Mouse (Mus musculus) megakaryocyte, embryonic 14.5 days (primary cell): ENCODE results near the gene Tecta. TPM values are rescaled to one million over a fixed set of nuclear protein-coding genes. Genes with fewer than 3 reads are reported as not detected.

Source experiments
- H3K27me3 ChIP-seq: replicated peaks from 2 replicates; pipeline ENCODE3; 2012; ENCODE audit warnings: inconsistent platforms
- H3K36me3 ChIP-seq: replicated peaks from 2 replicates; pipeline ENCODE3; 2012; ENCODE audit warnings: low read length, inconsistent platforms, mixed read lengths
- H3K4me1 ChIP-seq: 2 replicates; pipeline ENCODE4 v1.6.1; 2012; ENCODE audit warnings: inconsistent platforms
- H3K4me3 ChIP-seq: replicated peaks from 2 replicates; pipeline ENCODE3; 2012; ENCODE audit warnings: moderate library complexity, mild to moderate bottlenecking, inconsistent platforms
- H3K9me3 ChIP-seq: 2 replicates; pipeline ENCODE4 v1.6.1; 2012; ENCODE audit warnings: inconsistent platforms
- FLI1 ChIP-seq: IDR thresholded peaks from 2 replicates; pipeline ENCODE4 v1.6.1; 2012; ENCODE audit warnings: low read length, inconsistent platforms, mixed read lengths
- GATA1 ChIP-seq: IDR thresholded peaks from 3 replicates; pipeline ENCODE4 v1.6.1; 2012; ENCODE audit warnings: mixed read lengths, low read length, inconsistent platforms, borderline replicate concordance
- polyA plus RNA-seq: library from polyadenylated mRNA; stranded (reverse); fragments of >175 nt; gene quantifications from 2 replicates; pipeline ENCODE4 v1.2.3, GENCODE M21; 2012; ENCODE audit warnings: low replicate concordance; ENCODE audit not compliant: insufficient read depth

Tecta gene
- polyA plus RNA-seq, 1 experiment = not detected

DNA sequence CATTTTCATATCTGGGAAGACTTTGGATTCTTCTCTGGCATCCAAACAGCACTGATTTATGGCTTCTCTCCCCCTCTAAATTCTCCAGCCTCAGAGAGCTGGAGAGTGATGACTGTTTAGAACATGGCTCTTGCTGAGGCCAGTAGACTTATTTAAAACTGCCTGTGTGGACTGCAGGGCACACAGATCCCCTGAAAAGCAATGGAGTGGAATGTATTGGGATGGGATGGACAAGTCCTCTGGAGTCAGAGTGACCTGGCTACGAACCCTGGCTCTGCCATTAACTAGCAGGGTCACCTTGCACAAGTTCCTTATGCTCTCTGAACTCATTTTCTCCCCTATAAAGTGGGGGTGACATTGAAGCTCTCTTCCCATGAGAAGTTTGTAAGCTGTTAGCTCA is 44.9 kb downstream of the Tecta start:
- peaks cover 10% of the 10 kb centered on the region for H3K27me3 ChIP-seq
- TF ChIP-seq GATA1 (no peak), FLI1 (no peak)
- H3K4me3 ChIP-seq = no peak overlapping the region
- H3K36me3 ChIP-seq = no peaks in the 10 kb centered on the region
- H3K9me3 ChIP-seq = no peaks in the 10 kb centered on the region
- no peaks in the 10 kb centered on the region for H3K4me1 ChIP-seq

DNA sequence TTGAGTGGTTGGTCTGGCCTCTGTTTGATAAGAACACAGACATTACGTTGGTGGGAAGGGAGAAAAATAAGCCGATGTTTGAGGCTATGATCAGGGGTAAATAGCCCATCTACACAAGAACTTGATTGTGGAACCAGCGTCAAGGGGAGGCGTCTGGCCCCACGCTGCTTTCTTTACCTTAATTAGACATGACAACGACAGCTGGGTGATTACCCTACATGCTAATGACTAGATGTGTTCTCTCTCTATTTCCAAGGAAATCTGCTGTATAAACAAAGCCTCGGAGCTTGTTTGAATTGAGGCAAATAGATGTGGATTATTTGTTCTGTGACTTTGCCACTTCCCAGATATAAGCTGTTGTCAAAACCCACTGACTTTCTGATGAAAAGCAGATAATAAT is 49.9 kb downstream of the Tecta start:
- Histone ChIP-seq H3K36me3 (no peaks in the 10 kb centered on the region), H3K4me3 (no peak overlapping the region), H3K27me3 (peaks cover 13% of the 10 kb centered on the region), H3K4me1 (no peaks in the 10 kb centered on the region), H3K9me3 (peaks cover 4% of the 10 kb centered on the region)
- TF ChIP-seq GATA1 (no peak), FLI1 (no peak)

GRCm38 (mm10) chr9:42346297-42346696 is 53.4 kb downstream of the Tecta start:
- Histone ChIP-seq H3K36me3 (no peaks in the 10 kb centered on the region), H3K4me1 (no peaks in the 10 kb centered on the region)
- TF ChIP-seq GATA1 (no peak), FLI1 (no peak)

GRCm38 (mm10) chr9:42339151-42339550 is 60.6 kb downstream of the Tecta start:
- Histone ChIP-seq H3K9me3 (peaks cover 8% of the 10 kb centered on the region), H3K4me1 (no peaks in the 10 kb centered on the region), H3K4me3 (no peak overlapping the region), H3K36me3 (no peaks in the 10 kb centered on the region), H3K27me3 (peaks cover 5% of the 10 kb centered on the region)
- TF ChIP-seq FLI1 = no peak
- no peak for TF ChIP-seq GATA1

More at GRCm38 (mm10) chr9:42346297-42346696, 53.4 kb downstream of the Tecta start:
- Histone ChIP-seq H3K9me3 (peaks cover 4% of the 10 kb centered on the region), H3K4me3 (no peak overlapping the region), H3K27me3 (peaks cover 9% of the 10 kb centered on the region)

DNA sequence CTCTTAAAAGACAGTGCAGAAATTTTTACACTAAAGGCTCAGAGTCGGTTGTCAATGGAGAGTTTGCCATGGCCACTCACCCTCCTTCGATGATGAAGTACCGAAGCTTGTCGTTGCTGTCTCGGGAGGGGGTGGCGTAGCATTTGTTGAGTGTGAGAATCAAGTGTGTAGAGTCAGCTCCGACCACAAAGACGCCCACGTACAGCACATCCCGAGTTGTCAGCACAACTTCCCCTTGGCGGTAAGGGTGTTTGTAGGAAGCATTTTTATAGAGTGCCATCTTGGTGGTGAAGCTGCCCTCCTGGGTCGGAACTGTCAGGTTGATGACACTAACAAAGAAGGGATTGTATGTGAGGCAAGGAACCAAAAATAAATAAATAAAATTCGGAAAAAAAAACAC is 62.7 kb downstream of the Tecta start:
- peaks cover 3% of the 10 kb centered on the region for H3K27me3 ChIP-seq
- H3K36me3 ChIP-seq = no peaks in the 10 kb centered on the region
- H3K4me3 ChIP-seq = no peak overlapping the region
- peaks cover 25% of the 10 kb centered on the region for H3K9me3 ChIP-seq
- TF ChIP-seq GATA1 (no peak), FLI1 (no peak)
- H3K4me1 ChIP-seq = no peaks in the 10 kb centered on the region

DNA sequence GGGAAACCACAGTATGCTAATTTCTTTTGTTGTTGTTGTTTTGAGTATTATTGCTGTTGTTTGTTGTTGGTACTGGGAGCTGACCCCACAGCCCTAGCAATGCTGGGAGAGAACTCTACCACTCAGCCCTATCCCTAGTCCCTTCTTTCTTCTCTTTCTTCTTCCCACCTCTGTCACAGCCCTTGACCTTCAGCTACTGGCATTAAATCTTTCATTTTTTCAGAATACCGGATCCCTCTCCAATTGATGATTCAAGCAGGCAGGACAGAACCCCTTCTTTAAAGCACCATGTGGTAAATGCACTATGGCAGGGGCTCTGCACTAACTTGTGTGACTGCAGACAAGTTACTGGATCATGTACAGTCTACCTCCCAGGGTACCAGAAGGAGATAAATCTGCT is 63.2 kb downstream of the Tecta start:
- TF ChIP-seq FLI1 (no peak), GATA1 (no peak)
- H3K36me3 ChIP-seq = no peaks in the 10 kb centered on the region
- H3K27me3 ChIP-seq = peaks cover 5% of the 10 kb centered on the region
- no peaks in the 10 kb centered on the region for H3K4me1 ChIP-seq
- H3K9me3 ChIP-seq = peaks cover 26% of the 10 kb centered on the region
- no peak overlapping the region for H3K4me3 ChIP-seq

DNA sequence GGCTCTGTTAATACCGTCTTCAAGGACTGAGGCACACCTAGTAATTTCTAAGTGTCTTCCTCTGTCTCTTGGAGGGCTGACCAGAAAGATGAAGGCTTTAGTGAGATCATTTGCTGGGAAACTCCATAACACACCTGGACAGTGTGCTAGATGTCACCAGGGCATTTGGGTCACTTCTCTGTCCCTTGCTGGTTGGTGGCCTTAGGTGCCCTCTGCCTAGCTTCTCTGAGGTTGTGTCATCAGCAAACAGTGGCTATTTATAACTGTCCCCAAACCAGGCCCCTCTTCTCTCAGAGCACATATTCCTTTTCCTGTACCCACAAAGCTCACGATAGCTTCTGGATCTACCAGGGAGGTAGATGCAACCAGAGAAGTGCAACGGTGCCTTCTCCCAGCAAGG is 64.8 kb downstream of the Tecta start:
- no peaks in the 10 kb centered on the region for H3K4me1 ChIP-seq
- no peak overlapping the region for H3K4me3 ChIP-seq
- H3K36me3 ChIP-seq = no peaks in the 10 kb centered on the region
- H3K27me3 ChIP-seq = peaks cover 4% of the 10 kb centered on the region
- H3K9me3 ChIP-seq = peaks cover 26% of the 10 kb centered on the region
- TF ChIP-seq GATA1 = no peak
- TF ChIP-seq FLI1 = no peak

- TF ChIP-seq FLI1 (no peak), GATA1 (no peak)
- H3K4me3 ChIP-seq = no peak overlapping the region
- H3K36me3 ChIP-seq = no peaks in the 10 kb centered on the region
- H3K9me3 ChIP-seq = peaks cover 26% of the 10 kb centered on the region
- peaks cover 16% of the 10 kb centered on the region for H3K27me3 ChIP-seq
- no peaks in the 10 kb centered on the region for H3K4me1 ChIP-seq
Measured at GRCm38 (mm10) chr9:42332692-42333091, 67.0 kb downstream of the Tecta start.

- TF ChIP-seq GATA1 = no peak
- TF ChIP-seq FLI1 = no peak
- peaks cover 26% of the 10 kb centered on the region for H3K9me3 ChIP-seq
- no peaks in the 10 kb centered on the region for H3K4me1 ChIP-seq
- peaks cover 20% of the 10 kb centered on the region for H3K27me3 ChIP-seq
- H3K4me3 ChIP-seq = no peak overlapping the region
- H3K36me3 ChIP-seq = no peaks in the 10 kb centered on the region
Measured at GRCm38 (mm10) chr9:42331341-42331740, 68.4 kb downstream of the Tecta start.

- Histone ChIP-seq H3K9me3 (peaks cover 24% of the 10 kb centered on the region), H3K4me3 (no peak overlapping the region), H3K36me3 (no peaks in the 10 kb centered on the region), H3K27me3 (peaks cover 20% of the 10 kb centered on the region), H3K4me1 (no peaks in the 10 kb centered on the region)
- TF ChIP-seq GATA1 = no peak
- TF ChIP-seq FLI1 = no peak
Measured at GRCm38 (mm10) chr9:42329753-42330152, 70.0 kb downstream of the Tecta start.
